Mouse (Mus musculus) midbrain, embryonic 16.5 days (tissue): ENCODE measurements at regions not wholly inside any gene's neighbourhood (a gene's known extent, or its start where the extent isn't known, plus 50 kb on each side); places are given as distances from the start of the nearest gene placed in this dataset.

Source experiments
- ATAC-seq: fragments of 200-750 bp; cut with Nextera tagmentation; 2 replicates; pipeline ENCODE4 v1.8.0; 2017; ENCODE audit warnings: moderate TSS enrichment
- H3K27ac ChIP-seq: fragments of 300-500 bp; sonication (generic); 2 replicates; pipeline ENCODE4 v1.5.1; 2014; ENCODE audit warnings: mild to moderate bottlenecking, low read length, mixed read lengths
- H3K27me3 ChIP-seq: fragments of 300-500 bp; sonication (generic); 2 replicates; pipeline ENCODE4 v1.6.1; 2014; ENCODE audit warnings: low read depth, low read length, mixed read lengths; ENCODE audit not compliant: control insufficient read depth, insufficient read depth
- H3K36me3 ChIP-seq: fragments of 300-500 bp; sonication (generic); 2 replicates; pipeline ENCODE4 v1.6.1; 2014; ENCODE audit warnings: mild to moderate bottlenecking, low read length, moderate library complexity, mixed read lengths; ENCODE audit not compliant: control insufficient read depth, insufficient read depth
- H3K4me1 ChIP-seq: fragments of 300-500 bp; sonication (generic); 2 replicates; pipeline ENCODE4 v1.6.1; 2014; ENCODE audit warnings: mild to moderate bottlenecking, low read length, mixed read lengths; ENCODE audit not compliant: control insufficient read depth, insufficient read depth
- H3K4me2 ChIP-seq: fragments of 300-500 bp; sonication (generic); 2 replicates; pipeline ENCODE4 v1.6.1; 2014; ENCODE audit warnings: mild to moderate bottlenecking, low read length, mixed read lengths
- H3K4me3 ChIP-seq: fragments of 300-500 bp; sonication (generic); 2 replicates; pipeline ENCODE4 v1.5.1; 2014; ENCODE audit warnings: low read depth, mild to moderate bottlenecking, low read length, moderate library complexity, mixed read lengths
- H3K9ac ChIP-seq: fragments of 300-500 bp; sonication (generic); 2 replicates; pipeline ENCODE4 v1.6.1; 2014; ENCODE audit warnings: low read depth, low read length, mixed read lengths
- H3K9me3 ChIP-seq: fragments of 300-500 bp; sonication (generic); replicated peaks from 2 replicates; pipeline ENCODE4 v1.6.1; 2014; ENCODE audit warnings: mild to moderate bottlenecking, low read length, mixed read lengths; ENCODE audit not compliant: control insufficient read depth, poor library complexity, severe bottlenecking
- WGBS: fragments of 180-500 bp; shearing (Covaris S2); extraction: QIAGEN DNeasy Blood & Tissue Kit; methylation state at CpG from one replicate; pipeline ENCODE4 v1.1.7; 2014; 5-methylcytosine and 5-hydroxymethylcytosine counted together

DNA sequence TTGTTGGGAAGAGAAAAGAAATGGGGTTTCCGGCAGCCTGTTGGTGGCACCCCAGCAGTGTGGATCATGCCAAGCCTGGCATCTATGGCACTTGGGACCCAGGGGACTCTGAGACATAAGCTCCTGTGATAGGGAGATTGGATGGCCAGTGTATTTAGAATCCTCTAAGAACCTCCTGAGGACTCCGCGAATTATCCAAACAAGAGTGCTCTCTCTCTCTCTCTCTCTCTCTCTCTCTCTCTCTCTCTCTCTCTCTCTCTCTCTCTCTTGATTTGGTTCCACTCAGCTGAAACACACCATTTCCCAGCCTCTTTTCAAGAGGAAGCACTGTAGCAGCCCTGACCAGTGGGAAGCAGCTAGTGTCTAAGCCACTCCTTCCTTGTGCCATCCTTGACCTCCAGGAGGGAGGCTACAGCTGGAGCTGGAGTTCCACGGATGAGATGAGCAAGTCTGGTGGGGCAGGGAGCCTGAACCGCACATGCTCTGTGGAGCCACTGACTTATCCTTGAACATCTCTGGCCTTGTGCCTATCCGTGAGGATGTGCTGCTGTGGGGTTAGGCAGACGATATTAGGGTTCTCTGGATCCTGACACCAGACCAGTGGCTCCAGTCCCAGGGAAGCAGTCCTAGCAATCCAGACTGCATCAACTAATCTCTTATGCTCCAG is 232.0 kb upstream of the Zmiz1 start:
- Histone ChIP-seq H3K4me2 (0 out of 2 replicates have a peak overlapping the region, but pooled peaks have one; percentile 17), H3K27ac (peak overlapping the region; percentile 80), H3K4me3 (no peak overlapping the region), H3K9me3 (no peaks in the 10 kb centered on the region), H3K36me3 (no peaks in the 10 kb centered on the region), H3K9ac (no peak overlapping the region), H3K4me1 (peaks cover 26% of the 10 kb centered on the region), H3K27me3 (no peaks in the 10 kb centered on the region)
- peak; percentile 33; the same call in 1 of the 2 replicates for ATAC-seq
- 37% methylated on average over 7 of the region's 7 CpGs for WGBS

DNA sequence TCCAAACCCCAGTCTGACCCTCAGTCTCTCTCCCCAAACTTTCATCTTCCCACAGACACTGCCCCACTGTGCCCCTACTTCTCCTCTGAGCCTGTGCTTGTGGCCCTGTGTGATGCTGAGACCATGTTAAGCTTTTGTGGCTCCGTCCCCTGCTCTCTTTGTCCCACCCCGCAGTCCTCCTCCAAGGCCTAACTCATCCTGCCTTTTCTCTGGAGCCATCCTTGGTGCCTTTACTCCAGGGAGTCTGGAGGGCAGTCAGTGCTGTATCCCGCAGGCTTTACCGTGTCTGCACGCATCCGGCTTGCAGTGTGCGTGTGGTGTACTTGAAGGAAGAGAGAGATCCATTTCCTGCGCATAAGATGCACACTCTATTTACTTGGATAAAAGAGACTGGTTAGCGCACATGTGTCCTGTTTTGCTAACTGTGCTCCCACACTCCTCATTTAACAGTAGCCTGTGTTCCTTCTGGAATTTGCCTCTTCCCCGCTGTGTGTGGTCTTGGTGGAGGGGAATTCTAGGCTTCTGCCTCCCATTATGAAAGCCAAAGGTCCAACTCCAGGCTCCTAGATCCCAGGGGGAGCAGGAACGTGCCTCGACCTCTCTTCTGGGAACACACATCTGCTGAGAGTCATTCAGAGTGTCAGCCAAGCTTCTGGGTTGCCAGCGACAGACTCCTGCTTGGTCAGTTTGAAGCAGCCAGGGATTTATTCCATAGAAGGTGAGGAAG is 230.5 kb upstream of the Zmiz1 start:
- H3K4me1 ChIP-seq = peaks cover 26% of the 10 kb centered on the region
- no peaks in the 10 kb centered on the region for H3K9me3 ChIP-seq
- no peak overlapping the region for H3K4me2 ChIP-seq
- no peak overlapping the region for H3K4me3 ChIP-seq
- H3K27me3 ChIP-seq = no peaks in the 10 kb centered on the region
- 80% methylated on average over 13 of the region's 13 CpGs for WGBS
- H3K9ac ChIP-seq = no peak overlapping the region
- no peaks in the 10 kb centered on the region for H3K36me3 ChIP-seq
- H3K27ac ChIP-seq = no peak overlapping the region
- no peak for ATAC-seq

DNA sequence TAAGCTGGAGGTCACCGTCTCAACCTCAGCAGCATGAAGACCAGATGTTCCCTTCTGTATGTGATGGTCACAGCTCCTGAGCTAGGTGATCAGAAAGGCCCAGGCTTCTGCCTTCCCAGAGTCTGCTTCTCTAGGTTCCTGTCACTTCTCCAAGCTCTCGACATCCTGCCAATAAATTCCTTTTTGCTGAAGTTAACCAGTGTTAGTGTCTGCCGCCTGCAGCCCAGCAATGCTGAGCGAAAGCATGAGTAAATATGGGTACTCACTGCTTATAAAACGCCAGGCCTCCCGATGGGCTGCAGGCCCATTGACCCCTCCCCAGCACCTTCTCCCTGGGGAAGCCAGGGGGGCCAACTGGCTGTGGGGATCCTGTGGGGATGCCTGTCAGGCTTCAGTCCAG is 229.4 kb upstream of the Zmiz1 start:
- Histone ChIP-seq H3K4me1 (peaks cover 26% of the 10 kb centered on the region), H3K27ac (no peak overlapping the region), H3K4me2 (no peak overlapping the region)

DNA sequence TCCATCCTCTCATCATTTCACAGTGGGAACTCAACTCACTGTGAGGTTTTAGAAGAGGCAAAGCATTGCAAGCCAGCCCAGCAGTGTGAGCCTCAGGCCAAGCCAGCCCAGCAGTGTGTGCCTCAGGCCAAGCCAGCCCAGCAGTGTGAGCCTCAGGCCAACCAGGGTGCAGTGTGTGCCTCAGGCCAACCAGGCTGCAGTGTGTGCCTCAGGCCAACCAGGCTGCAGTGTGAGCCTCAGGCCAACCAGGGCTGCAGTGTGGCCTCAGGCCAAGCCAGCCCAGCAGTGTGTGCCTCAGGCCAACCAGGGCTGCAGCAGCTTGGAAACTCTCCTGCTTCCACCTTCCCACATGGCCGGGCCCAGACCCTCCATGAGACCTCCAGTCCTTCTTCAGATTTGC is 227.1 kb upstream of the Zmiz1 start:
- no peak overlapping the region for H3K4me3 ChIP-seq
- H3K4me2 ChIP-seq = no peak overlapping the region
- no peaks in the 10 kb centered on the region for H3K36me3 ChIP-seq
- 86% methylated on average over 1 of the region's 1 CpGs for WGBS
- H3K9me3 ChIP-seq = no peaks in the 10 kb centered on the region
- peaks cover 9% of the 10 kb centered on the region; the same call in 1 of the 2 replicates for H3K4me1 ChIP-seq
- peak; percentile 27; the same call in 1 of the 2 replicates for ATAC-seq
- H3K27ac ChIP-seq = no peak overlapping the region
- H3K27me3 ChIP-seq = no peaks in the 10 kb centered on the region; the same call in 1 of the 2 replicates
- no peak overlapping the region for H3K9ac ChIP-seq

More for the DNA sequence above, 229.4 kb upstream of the Zmiz1 start:
- Histone ChIP-seq H3K9ac (no peak overlapping the region), H3K4me3 (no peak overlapping the region), H3K36me3 (no peaks in the 10 kb centered on the region), H3K27me3 (no peaks in the 10 kb centered on the region), H3K9me3 (no peaks in the 10 kb centered on the region)
- WGBS = 56% methylated on average over 6 of the region's 6 CpGs
- ATAC-seq = no peak

DNA sequence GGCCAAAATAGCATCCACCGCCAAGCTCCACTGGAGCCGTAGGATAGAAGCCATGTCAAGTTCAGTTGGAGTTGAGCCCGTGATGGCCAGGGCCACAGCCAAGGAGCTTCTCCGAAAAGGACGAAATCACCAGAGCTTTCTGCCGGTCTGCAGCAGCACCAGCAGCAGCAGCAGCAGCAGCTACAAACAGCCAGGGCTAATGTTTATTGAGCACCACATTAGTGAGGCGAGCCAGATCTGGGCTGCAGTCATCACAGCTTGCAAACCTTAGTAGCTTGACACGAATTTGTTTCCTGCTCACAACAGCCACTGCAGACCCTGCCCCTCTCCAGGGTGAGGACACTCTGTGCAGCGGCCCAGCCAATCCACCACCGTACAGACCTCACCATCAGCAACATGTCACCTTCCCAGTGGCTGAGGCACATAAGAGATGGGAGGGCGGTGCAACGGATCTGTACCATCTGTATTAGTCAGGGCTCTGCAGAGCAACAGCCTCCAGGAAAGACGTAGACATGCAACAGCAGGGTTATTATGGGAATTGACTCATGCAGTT is 222.5 kb upstream of the Zmiz1 start:
- ATAC-seq = 0 out of 2 replicates have a peak, but pooled peaks have one; percentile 23

DNA sequence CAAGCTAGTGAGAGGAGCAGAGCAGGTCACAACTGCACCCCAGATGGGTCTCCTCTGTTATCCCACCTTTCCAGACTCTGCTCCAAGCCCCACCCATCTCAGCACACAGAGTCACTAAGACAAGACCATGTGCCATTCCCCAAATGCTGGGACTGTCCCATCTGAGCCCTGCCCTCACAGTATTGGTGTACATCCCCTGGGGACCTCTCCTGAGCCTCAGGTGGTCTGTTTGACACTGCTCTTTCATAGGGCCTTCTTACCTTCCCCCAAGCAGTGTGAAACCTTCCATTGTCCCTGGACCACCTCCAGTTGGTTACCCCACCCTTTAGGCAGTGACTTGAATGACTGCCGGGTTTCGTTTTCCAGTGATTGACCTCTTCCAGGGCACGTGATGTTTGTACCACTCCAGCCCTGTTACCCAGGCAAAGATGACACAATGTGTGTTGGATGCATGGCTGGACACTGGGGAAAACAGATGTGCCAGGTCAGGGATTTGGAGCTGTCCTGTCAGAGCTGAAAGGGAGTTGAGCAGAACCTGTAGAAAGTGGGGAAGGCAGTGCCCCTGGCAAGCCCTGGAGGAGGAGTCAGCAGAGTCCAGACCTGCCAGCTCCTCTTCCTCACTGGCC is 219.5 kb upstream of the Zmiz1 start:
- 59% methylated on average over 3 of the region's 3 CpGs for WGBS
- H3K27ac ChIP-seq = no peak overlapping the region
- no peak overlapping the region for H3K4me2 ChIP-seq
- H3K9ac ChIP-seq = no peak overlapping the region
- ATAC-seq = no peak
- no peaks in the 10 kb centered on the region for H3K9me3 ChIP-seq
- no peaks in the 10 kb centered on the region; the same call in 1 of the 2 replicates for H3K27me3 ChIP-seq
- H3K4me3 ChIP-seq = no peak overlapping the region
- no peaks in the 10 kb centered on the region for H3K36me3 ChIP-seq
- H3K4me1 ChIP-seq = peaks cover 13% of the 10 kb centered on the region

More for the DNA sequence above, 222.5 kb upstream of the Zmiz1 start:
- H3K36me3 ChIP-seq = no peaks in the 10 kb centered on the region
- H3K4me2 ChIP-seq = no peak overlapping the region
- no peak overlapping the region for H3K9ac ChIP-seq
- no peaks in the 10 kb centered on the region for H3K4me1 ChIP-seq
- H3K27ac ChIP-seq = no peak overlapping the region
- 83% methylated on average over 13 of the region's 13 CpGs for WGBS
- H3K27me3 ChIP-seq = no peaks in the 10 kb centered on the region; the same call in 1 of the 2 replicates
- H3K9me3 ChIP-seq = no peaks in the 10 kb centered on the region
- H3K4me3 ChIP-seq = no peak overlapping the region

DNA sequence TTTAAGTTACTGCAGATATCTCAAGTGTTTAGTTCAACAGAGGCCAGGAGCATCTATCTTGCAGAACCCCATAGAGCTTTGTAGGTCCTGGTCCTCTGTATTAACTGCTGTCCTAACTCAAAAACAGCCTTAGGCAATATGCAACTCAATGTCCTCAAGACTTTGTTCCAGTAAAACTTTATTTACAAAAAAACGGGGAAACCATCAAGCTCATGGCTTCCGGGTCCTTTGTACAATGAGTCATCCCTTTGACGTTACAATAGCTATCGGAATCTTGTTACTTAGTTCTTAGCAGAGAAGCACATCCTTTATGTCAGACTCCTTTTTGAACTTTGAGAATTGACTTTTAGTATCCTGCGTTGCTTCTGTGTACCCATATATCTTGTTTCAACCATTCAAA is 216.2 kb upstream of the Zmiz1 start:
- H3K4me2 ChIP-seq = no peak overlapping the region
- H3K4me1 ChIP-seq = peaks cover 14% of the 10 kb centered on the region
- no peak overlapping the region for H3K4me3 ChIP-seq
- WGBS = 84% methylated on average over 5 of the region's 5 CpGs
- no peaks in the 10 kb centered on the region for H3K36me3 ChIP-seq
- no peaks in the 10 kb centered on the region for H3K27me3 ChIP-seq
- no peak overlapping the region for H3K9ac ChIP-seq
- H3K27ac ChIP-seq = no peak overlapping the region
- ATAC-seq = no peak
- no peaks in the 10 kb centered on the region for H3K9me3 ChIP-seq

DNA sequence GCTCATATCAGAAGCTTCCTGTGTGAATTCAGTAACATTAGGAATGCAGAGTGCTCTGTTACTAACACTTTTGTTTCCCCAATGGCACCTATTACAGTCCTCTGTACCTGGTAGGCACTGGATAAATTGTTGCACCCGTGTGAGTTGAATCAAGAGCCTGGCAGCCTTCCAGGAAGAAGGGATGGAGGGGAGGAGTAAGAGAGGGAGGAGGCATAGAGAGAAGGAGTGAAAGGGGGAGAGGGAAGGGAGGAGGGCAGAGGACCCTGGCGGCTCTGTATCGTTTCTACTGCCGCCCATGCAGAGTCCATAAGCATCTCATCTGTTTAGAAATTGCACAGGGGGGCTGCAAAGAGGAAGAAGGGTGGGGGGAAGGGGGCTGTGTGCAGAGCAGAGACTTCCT is 215.7 kb upstream of the Zmiz1 start:
- Histone ChIP-seq H3K9me3 (no peaks in the 10 kb centered on the region), H3K27ac (no peak overlapping the region), H3K36me3 (no peaks in the 10 kb centered on the region), H3K27me3 (no peaks in the 10 kb centered on the region), H3K4me1 (peaks cover 14% of the 10 kb centered on the region), H3K4me2 (no peak overlapping the region), H3K9ac (no peak overlapping the region), H3K4me3 (no peak overlapping the region)
- WGBS = 22% methylated on average over 4 of the region's 4 CpGs
- no peak for ATAC-seq
